Mouse (Mus musculus) right cerebral cortex, postnatal 10 days (tissue): Measurements from ENCODE around the gene Mau2.
"Not testable (repeated sequence)": the region's sequence is repeated elsewhere in the genome, so short reads cannot be mapped to it uniquely, and the experiment has no call there.

Source experiments
- DNase-seq, 2 experiments: peaks; one replicate each; pipeline ENCODE4 v3.0.0; 2021; ENCODE audit warnings: low spot score in 2 of 2

The Mau2 gene

GRCm38 (mm10) chr8:70026151-70026550 is 16.4 kb downstream of the Mau2 start:
- no peak for DNase-seq

DNA sequence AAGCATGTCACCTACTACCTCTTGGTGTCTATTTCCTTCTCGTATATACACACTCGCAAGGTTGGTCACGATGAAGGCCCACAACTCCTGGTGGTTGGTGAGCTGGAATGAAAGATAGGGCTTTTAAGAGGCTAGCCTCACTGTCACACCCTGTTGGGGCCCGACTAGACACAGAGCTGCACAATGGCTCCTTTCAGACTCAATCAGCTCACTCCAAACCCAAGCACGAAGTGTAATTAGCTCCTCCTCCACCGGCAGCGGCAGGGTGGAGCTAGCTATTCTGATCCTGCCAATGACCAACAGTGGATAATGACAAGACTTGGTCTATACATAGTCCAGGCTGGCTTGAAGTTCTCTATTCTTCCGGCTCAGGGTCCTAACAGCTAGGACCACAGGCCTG is 18.9 kb downstream of the Mau2 start:
- no peak for DNase-seq

DNA sequence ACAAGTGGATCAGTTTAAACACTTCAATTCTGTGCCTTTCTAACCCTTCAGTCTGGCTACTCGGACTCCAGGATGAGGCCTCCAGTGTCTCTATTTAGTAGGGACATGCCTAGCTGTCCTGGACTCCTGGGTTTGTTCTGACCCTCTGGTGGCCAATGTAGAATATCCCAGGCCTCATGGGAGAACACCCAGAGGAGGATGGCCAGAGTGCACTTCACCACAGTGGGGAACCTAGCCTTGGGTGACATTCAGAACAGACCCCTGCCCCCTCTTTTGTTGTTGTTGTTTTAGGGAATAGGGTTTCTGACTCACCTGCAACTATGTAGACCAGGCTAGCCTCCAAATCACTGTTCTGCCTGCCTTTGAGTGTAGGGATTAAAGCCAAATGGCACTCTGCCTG is 27.5 kb downstream of the Mau2 start:
- DNase-seq, result no peak

DNA sequence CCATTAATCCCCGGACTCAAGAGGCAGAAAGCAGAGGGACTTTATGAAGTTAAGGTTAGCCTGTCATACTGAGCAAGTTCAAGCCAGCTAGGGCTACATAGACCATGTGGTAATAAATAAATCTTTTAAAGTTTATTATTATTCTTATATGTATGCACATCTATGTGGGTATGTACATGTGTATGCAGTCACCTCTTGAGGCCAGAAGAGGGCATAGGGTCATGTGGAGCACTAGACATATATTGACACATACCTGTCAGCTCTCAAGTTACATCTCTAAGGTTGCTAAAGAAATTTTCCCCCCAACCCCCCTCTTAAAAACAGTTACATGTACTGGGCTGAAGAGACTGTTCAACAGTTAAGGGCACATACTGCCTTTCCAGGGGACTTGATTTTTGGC is 29.8 kb downstream of the Mau2 start:
- no peak for DNase-seq

- no peak for DNase-seq
Observed at GRCm38 (mm10) chr8:70012350-70012749, 30.2 kb downstream of the Mau2 start.

DNA sequence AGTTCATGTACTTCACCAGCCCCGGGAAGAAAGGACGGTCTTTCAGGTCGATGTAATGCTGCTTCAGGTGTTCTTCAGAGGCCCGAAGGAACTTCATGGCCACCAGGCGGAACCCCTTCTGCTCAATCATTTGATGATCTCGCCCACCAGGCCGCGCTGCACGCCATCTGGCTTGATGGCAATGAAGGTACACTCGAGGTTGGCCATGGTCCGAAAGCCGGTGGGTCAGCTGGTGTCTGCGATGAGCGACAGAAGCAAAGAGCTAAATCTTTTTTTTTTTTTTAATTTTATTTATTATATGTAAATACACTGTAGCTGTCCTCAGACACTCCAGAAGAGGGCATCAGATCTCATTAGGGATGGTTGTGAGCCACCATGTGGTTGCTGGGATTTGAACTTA is 31.7 kb downstream of the Mau2 start:
- DNase-seq, result not testable (repeated sequence)

- no peak for DNase-seq
Observed at GRCm38 (mm10) chr8:70005178-70005577, 37.4 kb downstream of the Mau2 start.

DNA sequence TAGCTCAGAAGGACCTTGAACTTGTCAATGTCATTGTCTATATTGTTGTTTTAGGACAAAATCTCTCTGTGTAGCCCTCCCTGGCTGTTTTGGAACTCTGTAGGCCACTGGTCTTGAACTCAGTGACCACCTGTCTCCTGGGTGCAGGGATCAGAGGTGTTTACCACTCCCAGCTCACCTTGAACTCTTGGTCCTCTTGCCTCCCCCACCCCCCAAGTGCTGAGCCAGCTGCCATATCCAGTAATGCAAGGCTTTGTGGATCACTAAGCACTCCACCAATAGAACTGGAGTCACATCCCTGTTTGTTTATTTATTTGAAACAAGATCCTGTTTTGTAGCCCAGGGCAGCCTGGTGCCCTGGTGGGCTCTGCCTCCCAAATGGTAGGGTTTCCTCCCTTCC is 38.2 kb downstream of the Mau2 start:
- no peak for DNase-seq

DNA sequence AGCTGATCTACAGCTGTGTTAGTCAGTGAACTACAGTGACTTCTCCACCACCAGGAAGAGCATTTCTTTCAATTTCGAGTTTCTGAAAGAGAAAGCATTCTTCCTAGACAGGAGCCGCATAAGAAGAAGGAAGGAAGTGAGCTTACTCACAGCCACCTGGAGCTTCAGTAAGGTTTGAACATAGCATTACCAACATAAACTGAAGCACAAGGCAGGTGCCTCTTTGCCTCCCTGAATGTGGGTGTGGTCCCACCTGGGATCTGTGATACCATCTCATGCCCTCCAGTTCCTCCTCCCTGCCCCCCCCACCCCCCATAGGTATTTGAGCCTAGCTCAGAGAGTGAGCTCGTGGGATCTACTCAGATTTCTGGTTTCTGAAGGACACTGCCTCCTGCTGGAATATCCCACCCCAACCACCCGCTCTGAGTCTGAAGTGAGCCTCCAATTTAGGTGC is 39.3 kb downstream of the Mau2 start:
- DNase-seq, result no peak

DNA sequence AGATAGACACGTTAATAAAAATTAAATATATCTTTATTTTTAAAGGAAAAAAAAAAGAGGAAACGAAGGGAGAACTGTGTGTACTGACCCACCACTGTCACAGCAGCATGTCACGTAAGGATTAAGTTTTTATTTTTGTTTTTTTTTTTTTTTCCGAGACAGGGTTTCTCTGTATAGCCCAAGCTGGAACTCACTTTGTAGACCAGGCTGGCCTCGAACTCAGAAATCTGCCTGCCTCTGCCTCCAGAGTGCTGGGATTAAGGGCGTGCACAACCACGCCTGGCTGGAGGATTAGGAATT is 40.7 kb downstream of the Mau2 start:
- not testable (repeated sequence) for DNase-seq

DNA sequence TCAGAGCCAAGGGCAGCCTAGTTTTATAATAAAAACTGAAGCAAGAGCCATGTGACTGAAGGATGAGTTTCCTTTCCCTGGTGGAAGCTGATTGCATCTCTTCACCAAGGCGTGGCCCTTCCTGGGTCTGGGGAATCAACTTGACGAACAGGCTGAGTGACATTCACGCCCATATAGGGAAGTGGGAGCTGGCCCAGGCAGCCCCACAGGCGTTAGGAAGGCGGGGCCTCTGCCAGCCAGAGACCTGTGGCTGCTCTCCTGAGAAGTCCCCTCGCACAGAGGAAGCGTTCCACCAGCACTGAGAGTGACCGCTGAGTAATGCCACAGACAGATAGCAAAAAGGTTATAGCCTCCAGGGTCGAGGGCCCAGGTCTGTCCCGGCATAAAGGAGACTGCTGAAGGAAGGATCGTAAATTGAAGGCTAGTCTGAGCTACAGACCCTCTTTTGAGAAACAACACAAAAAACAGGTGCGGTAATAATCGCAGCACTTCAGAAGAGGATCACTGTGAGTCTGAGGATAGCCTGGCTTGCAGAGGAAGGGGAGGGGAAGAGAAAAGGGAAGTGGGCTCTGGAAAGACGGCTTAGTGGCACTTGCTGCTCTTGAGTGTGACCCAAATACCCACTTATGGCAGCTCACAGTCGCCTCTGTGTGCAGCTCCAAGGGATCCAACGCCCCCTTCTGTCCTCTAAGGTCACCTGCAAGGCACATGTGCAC is 41.2 kb downstream of the Mau2 start:
- peak; percentile 40 to 51 for DNase-seq

GRCm38 (mm10) chr8:70000226-70000625 is 42.3 kb downstream of the Mau2 start:
- DNase-seq, result no peak

DNA sequence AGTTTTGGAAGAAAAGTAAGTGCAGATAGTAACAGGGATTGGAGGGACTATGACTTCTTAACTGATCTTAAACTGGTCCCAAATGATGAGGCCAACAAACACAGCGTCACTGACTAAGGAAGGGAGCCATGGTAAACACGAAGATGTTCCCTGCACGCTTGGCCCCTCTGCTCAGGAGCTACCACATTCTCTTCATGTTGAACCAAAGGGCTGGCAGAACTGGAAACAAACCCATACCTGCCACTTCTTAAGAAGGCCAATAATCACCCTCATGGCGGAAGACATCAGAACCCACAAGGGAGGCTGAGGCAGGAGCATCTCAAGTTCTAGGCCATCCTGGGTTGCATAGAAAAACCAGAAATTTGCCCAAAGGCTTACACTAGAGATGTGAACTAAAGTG is 43.3 kb downstream of the Mau2 start:
- no peak for DNase-seq

DNA sequence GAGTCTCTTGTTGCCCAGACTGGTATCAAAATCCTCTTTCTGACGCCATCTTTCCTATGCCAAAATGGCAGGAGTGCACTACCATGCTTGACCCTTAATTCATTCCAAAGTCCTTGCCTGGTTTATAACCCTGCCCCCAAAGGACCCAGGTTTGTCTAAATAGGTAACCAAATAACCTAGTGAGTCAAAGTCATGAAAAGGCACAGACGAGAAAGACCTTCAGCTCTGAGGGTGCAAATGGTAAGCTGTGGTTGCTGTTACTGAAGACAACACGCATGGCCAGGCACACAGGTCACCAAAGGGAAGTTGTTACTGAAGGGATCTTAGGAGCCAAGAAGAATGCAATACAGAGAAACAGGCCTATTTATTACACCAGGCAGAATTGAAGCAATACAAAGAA is 43.8 kb downstream of the Mau2 start:
- DNase-seq, result no peak

DNA sequence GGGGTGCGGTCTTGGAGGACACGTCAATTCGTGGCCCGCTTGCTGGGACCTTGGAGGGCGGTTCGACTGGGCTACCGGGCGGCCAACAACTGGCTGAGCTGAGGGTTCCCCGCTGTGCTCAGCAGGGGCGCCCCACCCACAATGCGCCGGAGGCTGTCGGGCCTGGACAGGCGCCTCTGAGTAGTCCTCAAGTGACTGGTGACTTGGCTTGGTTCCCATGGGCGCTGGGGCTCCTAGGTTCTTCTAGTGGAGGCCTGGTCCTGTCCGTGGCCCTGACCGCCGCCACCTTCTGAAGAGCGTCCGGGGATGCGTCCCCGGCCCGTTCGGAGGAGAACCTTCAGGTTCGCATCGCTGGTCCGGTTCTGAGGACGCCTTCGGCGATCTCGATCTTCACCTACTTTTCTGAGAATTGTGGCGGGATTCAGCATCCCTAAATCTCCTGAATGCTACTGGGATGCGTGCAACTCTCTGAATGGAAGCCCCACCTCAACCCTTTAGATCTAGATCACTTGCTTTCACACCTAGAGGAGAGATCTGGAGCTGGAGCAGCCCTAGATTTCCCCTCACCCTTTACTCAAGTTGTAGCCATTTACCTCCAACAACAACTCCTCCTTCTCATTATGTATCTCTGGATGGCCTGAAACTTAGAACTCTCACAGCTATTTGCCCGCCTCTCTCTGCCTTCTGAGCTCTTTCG is 45.8 kb downstream of the Mau2 start:
- no peak for DNase-seq

GRCm38 (mm10) chr8:69995776-69996588 is 46.6 kb downstream of the Mau2 start, which contains the start of gene Gatad2a:
TSS of gene Gatad2a (minus strand) at chr8:69996384.
- DNase-seq, result peak; percentile 100

- no peak for DNase-seq
Observed at GRCm38 (mm10) chr8:69995422-69995775, 47.1 kb downstream of the Mau2 start.

- DNase-seq, result not testable (repeated sequence)
Observed at GRCm38 (mm10) chr8:69988936-69989335, 53.6 kb downstream of the Mau2 start.

GRCm38 (mm10) chr8:69987744-69988143 is 54.8 kb downstream of the Mau2 start:
- DNase-seq, result no peak

DNA sequence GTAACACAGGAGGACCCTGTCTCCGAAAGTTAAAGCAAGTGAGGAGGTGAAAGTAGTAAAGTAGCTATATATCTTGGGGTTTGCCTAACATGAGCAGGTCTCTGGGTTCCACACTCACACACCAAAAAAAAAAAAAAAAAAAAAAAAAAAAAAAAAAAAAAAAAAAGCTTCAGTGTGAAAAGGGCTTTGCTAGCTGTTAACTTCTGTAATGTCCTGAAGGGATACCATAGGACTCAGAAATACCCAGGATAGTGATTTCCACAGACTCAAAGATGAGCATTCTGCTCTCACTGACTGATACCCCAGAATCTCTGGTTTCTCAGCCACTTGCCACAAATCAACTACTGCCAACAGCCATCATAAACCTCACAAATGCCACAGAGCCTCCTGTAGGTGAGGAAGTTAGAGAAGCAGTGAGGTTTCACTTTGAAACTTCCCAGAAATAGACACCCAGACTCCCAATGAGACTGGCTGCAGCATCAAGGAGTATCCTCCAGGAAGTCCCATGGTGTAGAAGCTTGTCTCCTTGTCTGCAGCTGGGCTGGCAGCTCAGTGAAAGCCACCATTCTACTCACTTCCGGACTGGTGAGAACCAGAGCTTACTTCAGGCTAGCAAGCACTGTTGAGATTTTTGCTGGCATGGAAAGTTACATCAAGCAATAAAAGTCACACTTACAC is 57.5 kb downstream of the Mau2 start:
- DNase-seq, result no peak

DNA sequence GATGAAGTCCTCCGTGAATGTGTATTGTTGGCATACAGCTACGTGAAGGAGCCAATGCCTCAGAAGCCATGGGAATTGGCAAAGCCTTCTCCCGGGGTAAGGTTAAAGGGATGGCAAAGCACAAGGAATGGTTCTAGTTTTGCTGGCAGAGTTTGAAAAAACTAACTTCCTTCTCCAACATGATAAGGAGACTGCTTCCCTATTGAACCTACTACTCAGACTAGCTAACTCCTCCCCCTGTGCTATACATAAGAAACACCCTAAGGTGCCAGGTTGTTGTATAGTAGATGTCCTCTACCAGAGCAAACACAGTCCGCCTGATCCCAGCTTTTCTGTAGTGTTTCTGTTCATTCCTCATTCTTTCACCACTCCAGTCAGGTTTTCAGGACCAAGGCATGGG is 64.1 kb downstream of the Mau2 start:
- DNase-seq, result no peak

GRCm38 (mm10) chr8:69974806-69975205 is 67.7 kb downstream of the Mau2 start:
- DNase-seq, result no peak
